Mouse (Mus musculus) effector memory CD4-positive, alpha-beta T cell, adult 7 months (primary cell): ENCODE measurements around the gene Hsd3b1. TPM values are rescaled to one million over a fixed set of nuclear protein-coding genes. Genes with fewer than 3 reads are reported as not detected.

Experiments used
- polyA plus RNA-seq: library from polyadenylated mRNA; unstranded; fragments of 100-300 nt; shearing (Covaris generic); gene quantifications from one replicate; pipeline ENCODE4 v1.2.1, GENCODE M21; 2017

Gene Hsd3b1
- polyA plus RNA-seq = not detected

GRCm38 (mm10) chr3:98859576-98859975, at the start of gene Hsd3b1:
Gene Hsd3b1 (minus strand): TSS chr3:98859794.

DNA sequence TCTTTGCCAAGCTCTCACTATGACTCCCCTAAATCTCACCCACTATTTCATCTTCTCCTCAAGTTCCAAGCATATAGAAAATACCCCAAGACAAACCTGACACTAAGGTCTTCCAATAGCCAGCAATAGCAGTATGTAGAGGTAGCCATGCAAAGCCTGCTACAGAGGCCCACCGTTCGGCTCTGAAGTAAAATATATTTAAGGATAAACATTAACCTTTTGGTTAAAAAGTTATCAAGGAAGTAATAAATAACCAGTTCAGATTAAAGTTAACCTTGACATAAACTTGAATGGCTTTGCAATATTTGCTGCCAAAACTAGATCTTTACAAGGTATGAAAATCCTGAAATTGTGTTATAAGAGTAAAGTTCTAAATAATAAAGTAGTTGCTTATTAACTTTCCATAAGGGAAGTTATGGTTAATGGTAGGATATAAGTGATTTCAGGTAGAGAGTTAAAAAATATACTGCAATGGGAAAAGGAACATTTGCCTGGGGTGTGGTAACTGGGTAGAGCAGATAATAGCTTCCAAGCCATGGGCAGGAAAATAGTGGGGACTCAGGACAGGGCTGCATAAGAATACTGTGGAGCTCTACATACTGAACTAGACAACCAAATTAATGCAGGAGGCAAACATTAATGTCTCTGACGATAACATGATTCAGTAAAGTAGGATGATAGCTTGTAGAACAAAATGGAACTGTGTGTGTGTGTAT, 33.6 kb upstream of the Hsd3b1 start, which contains the start of gene Hao2:
TSS of gene Hao2 (minus strand) at position 183 of the 716 bp plus-strand sequence.

DNA sequence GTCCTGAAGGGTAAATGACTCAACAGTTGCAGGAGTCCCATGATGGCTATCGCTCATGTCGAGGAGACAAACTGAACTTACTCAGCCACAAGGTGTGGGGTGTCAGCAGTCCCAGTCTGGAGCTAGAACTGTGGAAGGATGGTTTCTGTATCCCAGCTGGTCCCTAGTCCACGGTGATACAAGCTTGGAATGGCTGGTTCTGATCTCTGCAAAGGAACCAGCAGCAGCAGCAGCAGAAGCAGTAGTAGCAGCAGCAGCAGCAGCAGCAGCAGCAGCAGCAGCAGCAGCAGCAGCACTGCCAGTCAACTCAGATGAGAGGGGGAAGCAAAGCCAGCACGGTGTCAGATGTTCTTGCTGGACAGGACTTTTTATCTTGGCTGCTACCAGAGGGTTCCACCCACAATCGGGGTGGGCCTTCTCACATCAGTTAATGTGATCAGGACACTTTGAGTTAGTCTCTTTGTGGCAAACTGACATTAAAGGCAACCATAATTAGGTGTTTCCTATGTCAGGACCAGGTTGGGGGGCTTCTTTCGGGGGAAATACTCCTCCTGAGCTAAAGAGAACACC, 45.4 kb downstream of the Hsd3b1 start, which contains the start of gene Hsd3b6:
TSS of gene Hsd3b6 (minus strand) at position 343 of the 570 bp plus-strand sequence.

Other genes with a start within 250 kb of the Hsd3b1 start
- not detected for gene Hsd3b5, start 229.5 kb downstream of the Hsd3b1 start, polyA plus RNA-seq
- not detected for gene Hsd3b2, start 135.3 kb downstream of the Hsd3b1 start, polyA plus RNA-seq
- gene Hsd3b3, start 96.7 kb downstream of the Hsd3b1 start, polyA plus RNA-seq = 0.13 TPM
- not detected for gene Hsd3b6, start 45.4 kb downstream of the Hsd3b1 start, polyA plus RNA-seq
- not detected for gene Hao2, start 33.4 kb upstream of the Hsd3b1 start, polyA plus RNA-seq